Mouse (Mus musculus): ENCODE measurements around the gene Itga9.

- no peak for TF ChIP-seq POLR2A (IDR thresholded peaks at IDR 0.05; ENCODE audit: borderline replicate concordance, insufficient read depth, low read length)
- no peak for TF ChIP-seq CTCF (IDR thresholded peaks at IDR 0.05; ENCODE audit: borderline replicate concordance, insufficient read depth, low read depth, low read length)
Observed at GRCm38 (mm10) chr9:118793151-118793785, 186.8 kb downstream of the Itga9 start.
